Mouse (Mus musculus) cortical plate, adult 2 months (tissue): ENCODE data around the gene Lyl1.

Source experiments
- CTCF ChIP-seq: fragments of 200-500 bp; IDR thresholded peaks from 2 replicates; pipeline ENCODE4 v1.5.1; 2011; ENCODE audit warnings: mild to moderate bottlenecking, control low read depth, low read length; ENCODE audit not compliant: insufficient read depth; ENCODE audit errors: extremely low read depth
- POLR2A ChIP-seq: fragments of 200-500 bp; IDR thresholded peaks from 2 replicates; pipeline ENCODE4 v1.6.1; 2011; ENCODE audit warnings: mild to moderate bottlenecking, low read length, control low read depth; ENCODE audit not compliant: insufficient read depth; ENCODE audit errors: extremely low read depth

GRCm38 (mm10) chr8:84703466-84704249 lies 2.4 kb downstream of the Lyl1 start:
- no peak for TF ChIP-seq CTCF
- no peak for TF ChIP-seq POLR2A
